ENCODE assay signal across 8 mouse cellular contexts in genomic region chr6:136847790-136848189, GRCm38 (mm10). TPM values are rescaled to one million over a fixed set of nuclear protein-coding genes. Genes with fewer than 3 reads are reported as not detected.
DNase-seq lines count a peak whose midpoint lies in the region; ATAC-seq and TF ChIP-seq lines count a peak whose summit lies in the region.

No protein-coding gene starts in this region.

- 0 out of 2 replicates have a peak, but pooled peaks cover 3% of the 10 kb centered on the region for H3K36me3 ChIP-seq in heart, embryonic 11.5 days (ENCODE audit: control insufficient read depth, insufficient read depth, low read length)
- no peaks in the 10 kb centered on the region for H3K36me3 ChIP-seq in thymus, adult 2 months (ENCODE audit: control insufficient read depth, insufficient read depth, low read length)

- peak; percentile 84; the same call in 1 of the 2 replicates for TF ChIP-seq CTCF in thymus, adult 2 months (IDR thresholded peaks at IDR 0.05; ENCODE audit: borderline replicate concordance, control insufficient read depth, extremely low read depth, insufficient read depth, low read length, poor library complexity)

- H3K27ac ChIP-seq in heart, embryonic 11.5 days (ENCODE audit: low read depth, low read length) = no peak overlapping the region
- H3K27ac ChIP-seq in thymus, adult 2 months (ENCODE audit: control insufficient read depth, insufficient read depth, low read length) = no peak overlapping the region

- ATAC-seq in heart, embryonic 11.5 days (replicated peaks; ENCODE audit: insufficient number of reproducible peaks, low FRiP score, low TSS enrichment) = no peak
- ATAC-seq in erythroid progenitor cell, adult 5-6 weeks (replicated peaks; ENCODE audit: low FRiP score, poor library complexity, severe bottlenecking) = peak; percentile 80
- ATAC-seq in megakaryocyte-erythroid progenitor cell, adult 5-6 weeks (replicated peaks; ENCODE audit: low FRiP score, low TSS enrichment, poor library complexity, severe bottlenecking) = peak; percentile 57

- no peak overlapping the region for H3K4me2 ChIP-seq in heart, embryonic 11.5 days

- H3K9ac ChIP-seq in heart, embryonic 11.5 days (ENCODE audit: low read depth, low read length) = no peak overlapping the region

- H3K9me3 ChIP-seq in heart, embryonic 11.5 days (replicated peaks; ENCODE audit: control insufficient read depth, low read length) = no peaks in the 10 kb centered on the region

- peak; percentile 56 to 78 for DNase-seq in heart, adult 18-20 months
- peak; percentile 84 for DNase-seq in B cell, adult 2 months
- peak; percentile 83 for DNase-seq in ZHBTc4 (ENCODE audit: low read depth, low spot score)
- DNase-seq in kidney, postnatal 36 days = peak; percentile 55 to 87
- DNase-seq in thymus, adult 2 months = peak; percentile 63

- TF ChIP-seq POLR2A in thymus, adult 2 months (IDR thresholded peaks at IDR 0.05; ENCODE audit: control insufficient read depth, extremely low read depth, insufficient read depth, low read length, poor library complexity) = no peak

- H3K4me1 ChIP-seq in heart, embryonic 11.5 days (ENCODE audit: control insufficient read depth, insufficient read depth, low read length) = peaks cover 5% of the 10 kb centered on the region
- H3K4me1 ChIP-seq in thymus, adult 2 months (replicated peaks; ENCODE audit: control insufficient read depth, insufficient read depth, low read length) = peaks cover 22% of the 10 kb centered on the region

- 21% methylated on average over 2 of the region's 2 CpGs for WGBS in heart, embryonic 11.5 days (ENCODE audit: insufficient replicate concordance)
- 39% methylated on average over 2 of the region's 2 CpGs for WGBS in thymus, adult 2 months

- no peaks in the 10 kb centered on the region for H3K27me3 ChIP-seq in heart, embryonic 11.5 days (ENCODE audit: control insufficient read depth, insufficient read depth, low read length)
- H3K27me3 ChIP-seq in thymus, adult 2 months (ENCODE audit: control insufficient read depth, insufficient read depth, low read length) = no peaks in the 10 kb centered on the region

- H3K4me3 ChIP-seq in heart, embryonic 11.5 days (ENCODE audit: low read depth, low read length) = no peak overlapping the region
- H3K4me3 ChIP-seq in thymus, adult 2 months (ENCODE audit: control insufficient read depth, insufficient read depth, low read length) = no peak overlapping the region

RNA-seq across cellular contexts. Expression of gene Art4, which starts 9.7 kb away (rescaled TPM):
- 10 to 100 TPM; 18.7 to 21.8 TPM for total RNA-seq in heart, adult 18-20 months (2021)
- 13.2 and 15.1 TPM in 2 replicates for polyA plus RNA-seq in heart, embryonic 11.5 days (2014; fragmentation: Nextera tagmentation; extraction: Ambion mirVana)
- total RNA-seq in erythroid progenitor cell, adult 5-6 weeks (2015; ENCODE audit: low replicate concordance) = 89.7 and 101 TPM in 2 replicates
- total RNA-seq in erythroid progenitor cell, adult 5-6 weeks (2017; ENCODE audit: low replicate concordance) = 123 and 147 TPM in 2 replicates
- 9.9 and 10.7 TPM in 2 replicates for total RNA-seq in megakaryocyte-erythroid progenitor cell, adult 5-6 weeks (2014; fragmentation: Nextera tagmentation)
- 26.4 and 28.1 TPM in 2 replicates for total RNA-seq in megakaryocyte-erythroid progenitor cell, adult 5-6 weeks (2017)
- polyA plus RNA-seq in thymus, adult 2 months (2012; rRNA removed) = 12.8 and 13.3 TPM in 2 replicates

RNA-seq across cellular contexts. Expression of gene Smco3, which starts 12.5 kb away (rescaled TPM):
- not detected for total RNA-seq in heart, adult 18-20 months (2021)
- polyA plus RNA-seq in heart, embryonic 11.5 days (2014; fragmentation: Nextera tagmentation; extraction: Ambion mirVana) = not detected in 2 replicates
- not detected in 2 replicates for total RNA-seq in erythroid progenitor cell, adult 5-6 weeks (2015; ENCODE audit: low replicate concordance)
- not detected in 2 replicates for total RNA-seq in erythroid progenitor cell, adult 5-6 weeks (2017; ENCODE audit: low replicate concordance)
- 1.1 TPM in 1 of 2 replicates, not detected in the other for total RNA-seq in megakaryocyte-erythroid progenitor cell, adult 5-6 weeks (2014; fragmentation: Nextera tagmentation)
- total RNA-seq in megakaryocyte-erythroid progenitor cell, adult 5-6 weeks (2017) = 1.2 TPM in 1 of 2 replicates, not detected in the other
- polyA plus RNA-seq in thymus, adult 2 months (2012; rRNA removed) = 0.13 and 0.24 TPM in 2 replicates

RNA-seq across cellular contexts. Expression of gene Wbp11, which starts 19.8 kb away (rescaled TPM):
- total RNA-seq in heart, adult 18-20 months (2021) = 10 to 100 TPM; 53.4 to 64.0 TPM
- polyA plus RNA-seq in heart, embryonic 11.5 days (2014; fragmentation: Nextera tagmentation; extraction: Ambion mirVana) = 93.5 and 107 TPM in 2 replicates
- total RNA-seq in erythroid progenitor cell, adult 5-6 weeks (2015; ENCODE audit: low replicate concordance) = 103 and 123 TPM in 2 replicates
- 116 and 132 TPM in 2 replicates for total RNA-seq in erythroid progenitor cell, adult 5-6 weeks (2017; ENCODE audit: low replicate concordance)
- 122 and 137 TPM in 2 replicates for total RNA-seq in megakaryocyte-erythroid progenitor cell, adult 5-6 weeks (2014; fragmentation: Nextera tagmentation)
- 57.0 and 70.7 TPM in 2 replicates for total RNA-seq in megakaryocyte-erythroid progenitor cell, adult 5-6 weeks (2017)
- polyA plus RNA-seq in thymus, adult 2 months (2012; rRNA removed) = 72.3 and 91.3 TPM in 2 replicates

RNA-seq across cellular contexts. Expression of gene BC049715, which starts 20.4 kb away (rescaled TPM):
- 1 to 10 TPM in 1 of 2 experiments, under 1 TPM in 1; 0.80 to 1.1 TPM for total RNA-seq in heart, adult 18-20 months (2021)
- 1.6 and 2.1 TPM in 2 replicates for polyA plus RNA-seq in heart, embryonic 11.5 days (2014; fragmentation: Nextera tagmentation; extraction: Ambion mirVana)
- 6.3 and 8.3 TPM in 2 replicates for total RNA-seq in erythroid progenitor cell, adult 5-6 weeks (2015; ENCODE audit: low replicate concordance)
- 0.91 and 3.6 TPM in 2 replicates for total RNA-seq in erythroid progenitor cell, adult 5-6 weeks (2017; ENCODE audit: low replicate concordance)
- 0.96 and 1.2 TPM in 2 replicates for total RNA-seq in megakaryocyte-erythroid progenitor cell, adult 5-6 weeks (2014; fragmentation: Nextera tagmentation)
- 1.0 and 2.5 TPM in 2 replicates for total RNA-seq in megakaryocyte-erythroid progenitor cell, adult 5-6 weeks (2017)
- polyA plus RNA-seq in thymus, adult 2 months (2012; rRNA removed) = 0.86 and 2.3 TPM in 2 replicates

RNA-seq across cellular contexts. Expression of gene Mgp, which starts 27.8 kb away (rescaled TPM):
- total RNA-seq in heart, adult 18-20 months (2021) = 100 to 1,000 TPM; 301 to 402 TPM
- 73.6 and 75.1 TPM in 2 replicates for polyA plus RNA-seq in heart, embryonic 11.5 days (2014; fragmentation: Nextera tagmentation; extraction: Ambion mirVana)
- total RNA-seq in erythroid progenitor cell, adult 5-6 weeks (2015; ENCODE audit: low replicate concordance) = not detected in 2 replicates
- total RNA-seq in erythroid progenitor cell, adult 5-6 weeks (2017; ENCODE audit: low replicate concordance) = 1.4 TPM in 1 of 2 replicates, not detected in the other
- total RNA-seq in megakaryocyte-erythroid progenitor cell, adult 5-6 weeks (2014; fragmentation: Nextera tagmentation) = not detected in 2 replicates
- total RNA-seq in megakaryocyte-erythroid progenitor cell, adult 5-6 weeks (2017) = not detected in 2 replicates
- polyA plus RNA-seq in thymus, adult 2 months (2012; rRNA removed) = 173 and 274 TPM in 2 replicates
